In genomic region chr17:78455114-78455513, GRCm38 (mm10) we compare ENCODE assay signal across 8 mouse cellular contexts. TPM values are rescaled to one million over a fixed set of nuclear protein-coding genes. Genes with fewer than 3 reads are reported as not detected.
A peak's percentile ranks its signal among the peaks of the same experiment; 100 is the strongest.
DNase-seq lines count a peak whose midpoint lies in the region; ATAC-seq lines count a peak whose summit lies in the region.

No protein-coding gene starts in this region.

- no peak overlapping the region for H3K27ac ChIP-seq in hindbrain, embryonic 11.5 days (ENCODE audit: low read depth, low read length)
- H3K27ac ChIP-seq in hindbrain, embryonic 12.5 days, result no peak overlapping the region
- no peak overlapping the region for H3K27ac ChIP-seq in forebrain, embryonic 16.5 days (ENCODE audit: low read length)

- no peak overlapping the region for H3K4me3 ChIP-seq in hindbrain, embryonic 11.5 days (ENCODE audit: low read depth, low read length)
- H3K4me3 ChIP-seq in hindbrain, embryonic 12.5 days, result no peak overlapping the region
- no peak overlapping the region for H3K4me3 ChIP-seq in forebrain, embryonic 16.5 days (replicated peaks; ENCODE audit: low read length)

- WGBS in hindbrain, embryonic 11.5 days, result 41% methylated on average over 11 of the region's 11 CpGs
- 41% methylated on average over 11 of the region's 11 CpGs for WGBS in hindbrain, embryonic 12.5 days
- 45% methylated on average over 11 of the region's 11 CpGs for WGBS in forebrain, embryonic 16.5 days

- H3K9ac ChIP-seq in hindbrain, embryonic 11.5 days (ENCODE audit: low read depth, low read length), result no peak overlapping the region
- no peak overlapping the region for H3K9ac ChIP-seq in hindbrain, embryonic 12.5 days
- no peak overlapping the region for H3K9ac ChIP-seq in forebrain, embryonic 16.5 days (replicated peaks; ENCODE audit: low read depth, low read length)

- peak; percentile 68; the same call in 1 of the 2 replicates for ATAC-seq in hindbrain, embryonic 11.5 days (ENCODE audit: low FRiP score)
- ATAC-seq in hindbrain, embryonic 12.5 days (ENCODE audit: low FRiP score), result no peak
- peak; percentile 64 for ATAC-seq in forebrain, embryonic 16.5 days

- H3K27me3 ChIP-seq in hindbrain, embryonic 11.5 days (ENCODE audit: control insufficient read depth, insufficient read depth, low read length), result no peaks in the 10 kb centered on the region
- H3K27me3 ChIP-seq in hindbrain, embryonic 12.5 days, result no peaks in the 10 kb centered on the region
- 0 out of 2 replicates have a peak, but pooled peaks cover 3% of the 10 kb centered on the region for H3K27me3 ChIP-seq in forebrain, embryonic 16.5 days (replicated peaks; ENCODE audit: control insufficient read depth, insufficient read depth, low read length)

- DNase-seq in hindbrain, embryonic 11.5 days (ENCODE audit: low spot score), result peak; percentile 78
- DNase-seq in cerebellum, adult 11-12 months, result peak; percentile 60
- DNase-seq in induced T-regulatory cell, adult 2 months (ENCODE audit: low read depth), result peak; percentile 85
- peak; percentile 13 for DNase-seq in left cerebral cortex, adult 11 months (ENCODE audit: low spot score)
- peak; percentile 67 for DNase-seq in mesoderm, embryonic 11.5 days (ENCODE audit: low read depth, low spot score)
- DNase-seq in spleen, adult 18-20 months, result peak; percentile 55 to 83

- H3K9me3 ChIP-seq in hindbrain, embryonic 11.5 days (ENCODE audit: control insufficient read depth, low read length), result no peaks in the 10 kb centered on the region
- no peaks in the 10 kb centered on the region for H3K9me3 ChIP-seq in hindbrain, embryonic 12.5 days (replicated peaks)
- H3K9me3 ChIP-seq in forebrain, embryonic 16.5 days (ENCODE audit: control insufficient read depth, low read length), result no peaks in the 10 kb centered on the region

- no peaks in the 10 kb centered on the region for H3K36me3 ChIP-seq in hindbrain, embryonic 11.5 days (ENCODE audit: control insufficient read depth, insufficient read depth, low read length)
- no peaks in the 10 kb centered on the region for H3K36me3 ChIP-seq in hindbrain, embryonic 12.5 days
- H3K36me3 ChIP-seq in forebrain, embryonic 16.5 days (ENCODE audit: control insufficient read depth, insufficient read depth), result no peaks in the 10 kb centered on the region

- H3K4me2 ChIP-seq in hindbrain, embryonic 11.5 days (replicated peaks; ENCODE audit: low read depth, low read length), result no peak overlapping the region
- no peak overlapping the region for H3K4me2 ChIP-seq in hindbrain, embryonic 12.5 days (replicated peaks)
- H3K4me2 ChIP-seq in forebrain, embryonic 16.5 days (ENCODE audit: low read length), result no peak overlapping the region

- no peaks in the 10 kb centered on the region for H3K4me1 ChIP-seq in hindbrain, embryonic 11.5 days (replicated peaks; ENCODE audit: control insufficient read depth, insufficient read depth, low read length)
- H3K4me1 ChIP-seq in hindbrain, embryonic 12.5 days, result no peaks in the 10 kb centered on the region
- H3K4me1 ChIP-seq in forebrain, embryonic 16.5 days (replicated peaks; ENCODE audit: control insufficient read depth, insufficient read depth, low read length), result peaks cover 4% of the 10 kb centered on the region; the same call in 1 of the 2 replicates

RNA-seq across cellular contexts. Expression of gene Fez2, which starts 37.2 kb away (rescaled TPM):
- polyA plus RNA-seq in hindbrain, embryonic 11.5 days (2014; fragmentation: Nextera tagmentation; extraction: Ambion mirVana), result 52.4 and 56.1 TPM in 2 replicates
- polyA plus RNA-seq in hindbrain, embryonic 12.5 days (2016; fragmentation: Nextera tagmentation; extraction: Ambion mirVana), result 44.8 and 48.9 TPM in 2 replicates
- polyA plus RNA-seq in forebrain, embryonic 16.5 days (2015; fragmentation: Nextera tagmentation; extraction: Ambion mirVana), result 40.2 and 46.7 TPM in 2 replicates

RNA-seq across cellular contexts. Expression of gene Vit, which starts 52.8 kb away (rescaled TPM):
- polyA plus RNA-seq in hindbrain, embryonic 11.5 days (2014; fragmentation: Nextera tagmentation; extraction: Ambion mirVana), result 4.0 and 5.0 TPM in 2 replicates
- polyA plus RNA-seq in hindbrain, embryonic 12.5 days (2016; fragmentation: Nextera tagmentation; extraction: Ambion mirVana), result 15.9 and 17.8 TPM in 2 replicates
- polyA plus RNA-seq in forebrain, embryonic 16.5 days (2015; fragmentation: Nextera tagmentation; extraction: Ambion mirVana), result 14.4 and 15.6 TPM in 2 replicates

Comparison
In these comparisons a context has a peak if more than half of its experiments do, and no peak if none do; other contexts are left out.
1. DNase-seq: peak in every context shown above with its lines; median percentile 85 in induced T-regulatory cell, adult 2 months; 78 in hindbrain, embryonic 11.5 days; 69 in spleen, adult 18-20 months; 67 in mesoderm, embryonic 11.5 days; 60 in cerebellum, adult 11-12 months; 13 in left cerebral cortex, adult 11 months.